Mouse (Mus musculus) intestine, postnatal 0 days (tissue): ENCODE measurements around the gene Dnm3. TPM values are rescaled to one million over a fixed set of nuclear protein-coding genes. Genes with fewer than 3 reads are reported as not detected.

ENCODE experiments used
- ATAC-seq: fragments of 200-750 bp; cut with Nextera tagmentation; 2 replicates; pipeline ENCODE4 v1.8.0; 2017; ENCODE audit warnings: mild to moderate bottlenecking, moderate TSS enrichment, moderate library complexity
- H3K27ac ChIP-seq: fragments of 300-500 bp; sonication (generic); 2 replicates; pipeline ENCODE4 v1.5.1; 2014; ENCODE audit warnings: mild to moderate bottlenecking, low read depth, low read length, moderate library complexity
- H3K27me3 ChIP-seq: fragments of 300-500 bp; sonication (generic); replicated peaks from 2 replicates; pipeline ENCODE4 v1.6.1; 2014; ENCODE audit warnings: low read length, mixed read lengths; ENCODE audit not compliant: control insufficient read depth, insufficient read depth
- H3K36me3 ChIP-seq: fragments of 300-500 bp; sonication (generic); 2 replicates; pipeline ENCODE4 v1.6.1; 2014; ENCODE audit warnings: mild to moderate bottlenecking, moderate library complexity; ENCODE audit not compliant: control insufficient read depth, insufficient read depth
- H3K4me1 ChIP-seq: fragments of 300-500 bp; sonication (generic); replicated peaks from 2 replicates; pipeline ENCODE4 v1.6.1; 2014; ENCODE audit warnings: antibody characterized with exemption, low read length, mixed read lengths; ENCODE audit not compliant: control insufficient read depth, insufficient read depth
- H3K4me2 ChIP-seq: fragments of 300-500 bp; sonication (generic); replicated peaks from 2 replicates; pipeline ENCODE4 v1.6.1; 2014; ENCODE audit warnings: low read depth, mild to moderate bottlenecking, moderate library complexity
- H3K4me3 ChIP-seq: fragments of 300-500 bp; sonication (generic); 2 replicates; pipeline ENCODE4 v1.5.1; 2014; ENCODE audit warnings: low read depth, low read length
- H3K9ac ChIP-seq: fragments of 300-500 bp; sonication (generic); 2 replicates; pipeline ENCODE4 v1.6.1; 2014; ENCODE audit warnings: mild to moderate bottlenecking, low read depth, low read length
- H3K9me3 ChIP-seq: fragments of 300-500 bp; sonication (generic); 2 replicates; pipeline ENCODE4 v1.6.1; 2016; ENCODE audit warnings: mixed run types; ENCODE audit not compliant: control insufficient read depth
- CTCF ChIP-seq: sonication (generic); IDR thresholded peaks from 2 replicates; pipeline ENCODE4 v1.5.1; 2016; ENCODE audit warnings: low read depth, mild to moderate bottlenecking, control low read depth, antibody characterized with exemption, moderate library complexity
- WGBS: fragments of 180-500 bp; shearing (Covaris S2); extraction: QIAGEN DNeasy Blood & Tissue Kit; methylation state at CpG from one replicate; pipeline ENCODE4 v1.1.7; 2014; 5-methylcytosine and 5-hydroxymethylcytosine counted together
- polyA plus RNA-seq: library from polyadenylated mRNA; unstranded; fragments of >200 nt; fragmentation: Nextera tagmentation; extraction: Ambion mirVana; gene quantifications from 2 replicates; pipeline ENCODE4 v1.2.1, GENCODE M21; 2015

Gene Dnm3
- 5.6 and 7.3 TPM in 2 replicates for polyA plus RNA-seq

DNA sequence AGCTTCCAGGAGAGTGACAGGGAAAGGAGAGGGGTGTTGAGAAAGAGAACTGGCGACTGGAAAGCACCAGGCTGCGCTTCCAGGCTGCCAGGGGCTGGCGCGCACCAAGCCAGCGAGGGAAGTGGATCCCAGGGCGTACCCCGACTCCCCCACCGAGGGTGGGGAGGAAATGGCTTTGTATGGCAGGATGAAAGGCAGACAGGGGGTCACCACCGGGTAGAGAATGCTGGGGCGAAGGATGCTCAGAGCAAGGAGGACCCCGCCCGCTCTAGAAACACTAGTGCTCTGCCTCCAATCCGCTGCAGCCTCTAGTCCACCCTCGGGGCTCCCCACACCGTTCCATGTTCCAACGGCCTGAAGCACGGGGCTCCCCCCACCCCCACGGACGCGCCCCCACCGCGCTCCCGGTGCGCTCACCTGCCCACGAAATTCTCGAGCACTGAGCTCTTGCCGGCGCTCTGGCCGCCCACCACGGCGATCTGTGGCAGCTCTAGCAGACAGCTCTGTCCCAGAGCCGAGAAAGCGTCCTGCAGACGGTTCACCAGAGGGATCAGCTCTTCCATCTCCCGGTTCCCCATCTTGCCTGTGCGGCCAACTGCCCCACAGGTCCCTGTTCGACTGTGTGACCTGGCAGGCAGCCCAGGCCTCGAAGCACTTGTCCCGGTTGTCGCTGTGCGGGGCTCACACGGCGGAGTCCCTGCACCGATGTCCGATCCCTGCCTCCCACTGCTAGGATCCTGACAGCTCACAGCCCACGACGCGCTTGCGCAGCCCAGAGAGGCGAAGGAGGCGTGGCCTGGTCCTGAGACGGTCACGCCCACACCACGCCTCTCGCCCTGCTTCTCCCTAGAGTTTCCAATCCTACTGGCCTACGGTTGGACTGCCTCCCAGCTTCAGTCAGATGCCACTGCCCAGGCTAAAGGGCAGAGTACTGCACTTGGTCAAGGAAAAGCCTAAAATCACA, at the start of gene Dnm3:
TSS of gene Dnm3 (minus strand) at position 789 of the 964 bp plus-strand sequence.
- Histone ChIP-seq H3K4me3 (peak within 1 kb of the TSS; percentile 47), H3K9me3 (no peaks in the 10 kb centered on the region), H3K27ac (no peak within 1 kb of the TSS), H3K27me3 (no peaks in the 10 kb centered on the region; the same call in 1 of the 2 replicates), H3K36me3 (no peaks in the 10 kb centered on the region), H3K4me2 (peak within 1 kb of the TSS; percentile 95), H3K9ac (peak within 1 kb of the TSS; percentile 48), H3K4me1 (no peaks in the 10 kb centered on the region)
- under 1% methylated on average over 56 of the region's 56 CpGs for WGBS
- TF ChIP-seq CTCF: peak; percentile 67
- ATAC-seq: peak; percentile 97

GRCm38 (mm10) chr1:162515116-162515515, 37.3 kb upstream of the Dnm3 start:
- no peak for TF ChIP-seq CTCF

DNA sequence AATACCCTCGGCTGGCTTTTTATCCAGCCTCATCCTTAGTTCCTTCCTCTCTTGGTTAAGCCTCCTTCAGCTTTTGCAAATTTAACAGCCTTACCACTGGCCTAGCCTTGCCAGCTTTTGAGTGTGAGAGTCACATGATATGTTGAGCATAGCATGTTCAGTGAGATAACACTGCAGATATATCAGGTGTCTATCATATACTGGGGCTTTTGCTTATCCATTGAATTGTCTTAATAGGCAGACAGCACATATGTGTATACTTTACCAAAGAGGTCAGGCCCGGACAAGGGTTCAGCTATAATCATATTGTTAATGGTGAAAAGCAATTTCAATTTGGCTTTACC, 32.2 kb upstream of the Dnm3 start:
- H3K9me3 ChIP-seq: no peaks in the 10 kb centered on the region
- no peak overlapping the region for H3K4me2 ChIP-seq
- peak overlapping the region; percentile 1; the same call in 1 of the 2 replicates for H3K27ac ChIP-seq
- no peaks in the 10 kb centered on the region for H3K36me3 ChIP-seq
- no peak for ATAC-seq
- H3K4me3 ChIP-seq: no peak overlapping the region
- WGBS: 77% methylated on average over 2 of the region's 2 CpGs
- no peak overlapping the region for H3K9ac ChIP-seq
- H3K27me3 ChIP-seq: no peaks in the 10 kb centered on the region
- no peaks in the 10 kb centered on the region for H3K4me1 ChIP-seq
- no peak for TF ChIP-seq CTCF

More at GRCm38 (mm10) chr1:162515116-162515515, 37.3 kb upstream of the Dnm3 start:
- no peak overlapping the region for H3K4me2 ChIP-seq
- H3K4me1 ChIP-seq: no peaks in the 10 kb centered on the region
- no peak overlapping the region for H3K4me3 ChIP-seq
- H3K27ac ChIP-seq: 0 out of 2 replicates have a peak overlapping the region, but pooled peaks have one; percentile 2
- no peaks in the 10 kb centered on the region for H3K27me3 ChIP-seq
- H3K9ac ChIP-seq: no peak overlapping the region
- peak; percentile 93 for ATAC-seq
- H3K36me3 ChIP-seq: no peaks in the 10 kb centered on the region
- WGBS: 51% methylated on average over 1 of the region's 1 CpGs
- H3K9me3 ChIP-seq: no peaks in the 10 kb centered on the region

- Histone ChIP-seq H3K9me3 (no peaks in the 10 kb centered on the region), H3K36me3 (no peaks in the 10 kb centered on the region), H3K9ac (no peak overlapping the region), H3K27me3 (no peaks in the 10 kb centered on the region), H3K27ac (peak overlapping the region; percentile 1; the same call in 1 of the 2 replicates), H3K4me1 (no peaks in the 10 kb centered on the region), H3K4me2 (no peak overlapping the region), H3K4me3 (no peak overlapping the region)
- WGBS: 35% methylated on average over 12 of the region's 12 CpGs
- peak; percentile 86 for ATAC-seq
- TF ChIP-seq CTCF: no peak
Observed at GRCm38 (mm10) chr1:162509329-162510012, 31.6 kb upstream of the Dnm3 start.

GRCm38 (mm10) chr1:162508211-162509005, 30.6 kb upstream of the Dnm3 start:
- 0 out of 2 replicates have a peak, but pooled peaks cover 2% of the 10 kb centered on the region for H3K27me3 ChIP-seq
- no peak overlapping the region for H3K9ac ChIP-seq
- no peak overlapping the region for H3K4me2 ChIP-seq
- no peak for ATAC-seq
- no peak for TF ChIP-seq CTCF
- no peak overlapping the region for H3K4me3 ChIP-seq
- H3K4me1 ChIP-seq: no peaks in the 10 kb centered on the region
- no peak overlapping the region for H3K27ac ChIP-seq
- no peaks in the 10 kb centered on the region for H3K36me3 ChIP-seq
- WGBS: 77% methylated on average over 4 of the region's 4 CpGs
- H3K9me3 ChIP-seq: no peaks in the 10 kb centered on the region
